Mouse (Mus musculus) liver, embryonic 14.5 days (tissue): Measurements from ENCODE around the gene Kras. TPM values are rescaled to one million over a fixed set of nuclear protein-coding genes. Genes with fewer than 3 reads are reported as not detected.

ENCODE experiments used
- ATAC-seq: fragments of 200-750 bp; cut with Nextera tagmentation; 2 replicates; pipeline ENCODE4 v1.8.0; 2017; ENCODE audit warnings: moderate number of reproducible peaks, mild to moderate bottlenecking, moderate library complexity; ENCODE audit not compliant: insufficient read depth
- DNase-seq, 3 experiments: peaks; one replicate each; pipeline ENCODE4 v3.0.0-alpha.2; 2012 to 2013; ENCODE audit warnings: low read depth in 3 of 3, low spot score in 3 of 3
- H3K27ac ChIP-seq: fragments of 300-500 bp; sonication (generic); 2 replicates; pipeline ENCODE4 v1.5.1; 2014; ENCODE audit warnings: moderate library complexity, mild to moderate bottlenecking, control low read depth, inconsistent platforms
- H3K27me3 ChIP-seq: fragments of 300-500 bp; sonication (generic); 2 replicates; pipeline ENCODE4 v1.6.1; 2014; ENCODE audit warnings: mild to moderate bottlenecking, low read length, moderate library complexity; ENCODE audit not compliant: control insufficient read depth, insufficient read depth
- H3K36me3 ChIP-seq: fragments of 300-500 bp; sonication (generic); replicated peaks from 2 replicates; pipeline ENCODE4 v1.6.1; 2014; ENCODE audit warnings: low read depth; ENCODE audit not compliant: control insufficient read depth, insufficient read depth
- H3K4me1 ChIP-seq, 2 experiments: fragments of 200-500 bp in 1 of 2; fragments of 300-500 bp in 1 of 2; sonication (generic) in 1 of 2; replicated peaks; 2 replicates each; pipeline ENCODE4 v1.6.1; 2012 to 2014; ENCODE audit warnings: antibody characterized with exemption in 1 of 2, inconsistent platforms in 1 of 2, low read length in 1 of 2; ENCODE audit not compliant: control insufficient read depth in 2 of 2, insufficient read depth in 2 of 2
- H3K4me2 ChIP-seq: fragments of 300-500 bp; sonication (generic); 2 replicates; pipeline ENCODE4 v1.6.1; 2014; ENCODE audit warnings: low read depth, mild to moderate bottlenecking, control low read depth, moderate library complexity
- H3K4me3 ChIP-seq, 2 experiments: fragments of 200-500 bp in 1 of 2; fragments of 300-500 bp in 1 of 2; sonication (generic) in 1 of 2; 2 replicates each; pipeline ENCODE4 v1.5.1; 2012 to 2014; ENCODE audit warnings: low read depth in 2 of 2, low read length in 2 of 2, mild to moderate bottlenecking in 2 of 2, control low read depth in 1 of 2, inconsistent platforms in 1 of 2, moderate library complexity in 1 of 2; ENCODE audit not compliant: insufficient read depth in 1 of 2
- H3K9ac ChIP-seq: fragments of 300-500 bp; sonication (generic); replicated peaks from 2 replicates; pipeline ENCODE4 v1.6.1; 2014; ENCODE audit warnings: mild to moderate bottlenecking, control low read depth, moderate library complexity
- H3K9me3 ChIP-seq: fragments of 300-500 bp; sonication (generic); 2 replicates; pipeline ENCODE4 v1.6.1; 2016; ENCODE audit warnings: low read length, mixed read lengths; ENCODE audit not compliant: control insufficient read depth
- CTCF ChIP-seq: IDR thresholded peaks from 2 replicates; pipeline ENCODE4 v1.5.1; 2016; ENCODE audit warnings: antibody characterized with exemption, low read depth, control low read depth
- EP300 ChIP-seq: IDR thresholded peaks from 2 replicates; pipeline ENCODE4 v1.6.1; 2016; ENCODE audit warnings: antibody characterized with exemption, low read depth
- WGBS: fragments of 180-500 bp; shearing (Covaris S2); extraction: QIAGEN DNeasy Blood & Tissue Kit; methylation state at CpG from one replicate; pipeline ENCODE4 v1.1.7; 2014; ENCODE audit not compliant: insufficient replicate concordance; 5-methylcytosine and 5-hydroxymethylcytosine counted together
- polyA plus RNA-seq, 2 experiments: library from polyadenylated mRNA; depleted of rRNA in 1 of 2; stranded (reverse) in 1 of 2; unstranded in 1 of 2; fragments of >200 nt; fragmentation: Nextera tagmentation in 1 of 2; extraction: Ambion mirVana in 1 of 2; gene quantifications; 2 replicates each; pipeline versions ENCODE4 v1.2.1 to v1.2.3; 2012 to 2014

Gene Kras
- polyA plus RNA-seq, 2 experiments, result 17.8 to 47.0 TPM

DNA sequence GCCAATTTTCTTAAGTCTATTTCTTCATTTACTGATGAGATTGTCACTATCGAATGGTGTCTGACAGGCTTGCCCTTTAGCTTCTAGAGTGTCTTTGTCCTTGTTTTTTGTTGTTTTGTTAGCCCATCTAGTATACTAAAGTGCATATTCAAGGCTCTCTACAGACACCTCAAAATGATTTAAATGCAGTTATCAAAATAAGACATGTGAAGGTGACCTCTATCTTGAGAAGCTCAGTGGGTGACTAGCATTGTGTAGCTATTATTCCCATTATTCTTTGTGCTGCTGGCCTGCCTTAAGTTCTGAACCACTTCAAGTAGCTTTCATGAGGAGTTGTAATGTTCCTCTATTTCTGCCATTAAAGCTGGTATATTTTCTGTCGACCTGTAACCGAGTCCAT lies 34.2 kb downstream of the Kras start:
- Histone ChIP-seq H3K36me3 (peaks cover 12% of the 10 kb centered on the region), H3K27ac (no peak overlapping the region), H3K4me2 (no peak overlapping the region), H3K9ac (no peak overlapping the region), H3K9me3 (no peaks in the 10 kb centered on the region), H3K4me3 (no peak overlapping the region), H3K4me1 (peaks cover 3% of the 10 kb centered on the region in 2 experiments; a peak in 2 of 4 replicates), H3K27me3 (no peaks in the 10 kb centered on the region)
- DNase-seq (no peak), ATAC-seq (no peak)
- 78% methylated on average over 3 of the region's 3 CpGs for WGBS
- no peak for TF ChIP-seq CTCF
- no peak for TF ChIP-seq EP300

DNA sequence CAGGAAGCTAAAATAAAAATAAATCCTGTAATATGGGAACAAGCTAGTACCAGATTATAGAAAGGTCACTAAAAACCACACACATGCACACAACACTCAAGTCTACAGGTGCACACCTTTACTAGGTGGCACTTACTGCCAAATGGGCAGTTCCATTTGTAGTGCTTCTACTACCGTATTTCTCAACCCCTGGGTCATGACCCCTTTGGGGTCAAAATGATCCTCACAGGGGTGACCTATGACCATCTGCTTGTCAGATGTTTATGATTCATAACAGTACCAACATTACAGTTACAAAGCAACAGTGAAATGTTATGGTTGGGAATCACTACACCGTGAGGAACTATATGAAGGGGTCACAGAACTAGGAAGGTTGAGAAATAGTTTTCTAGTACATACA lies 36.1 kb downstream of the Kras start:
- H3K27ac ChIP-seq, result no peak overlapping the region
- H3K27me3 ChIP-seq, result no peaks in the 10 kb centered on the region
- WGBS, result 82% methylated on average over 2 of the region's 2 CpGs
- DNase-seq (no peak), ATAC-seq (no peak)
- no peaks in the 10 kb centered on the region for H3K9me3 ChIP-seq
- no peak overlapping the region for H3K9ac ChIP-seq
- TF ChIP-seq CTCF, result no peak
- TF ChIP-seq EP300, result no peak
- no peak overlapping the region for H3K4me2 ChIP-seq
- H3K4me1 ChIP-seq, result peaks cover 5 to 8% of the 10 kb centered on the region in 2 experiments; a peak in 3 of 4 replicates
- no peak overlapping the region for H3K4me3 ChIP-seq
- H3K36me3 ChIP-seq, result peaks cover 7% of the 10 kb centered on the region

- peak; percentile 3 for ATAC-seq
- no peaks in the 10 kb centered on the region for H3K27me3 ChIP-seq
- TF ChIP-seq CTCF, result no peak
- TF ChIP-seq EP300, result no peak
- peak overlapping the region; percentile 93 for H3K4me2 ChIP-seq
- peak overlapping the region; percentile 83 for H3K27ac ChIP-seq
- H3K4me3 ChIP-seq, result peak overlapping the region; percentile 74 to 82
- no peaks in the 10 kb centered on the region for H3K36me3 ChIP-seq
- peak in 1 of 3 experiments; percentile 37 for DNase-seq
- under 1% methylated on average over 21 of the region's 21 CpGs for WGBS
- H3K9me3 ChIP-seq, result no peaks in the 10 kb centered on the region
- peaks cover 5 to 8% of the 10 kb centered on the region in 2 experiments; a peak in 3 of 4 replicates for H3K4me1 ChIP-seq
- peak overlapping the region; percentile 95 for H3K9ac ChIP-seq
Observed at GRCm38 (mm10) chr6:145211376-145212305, 38.4 kb downstream of the Kras start.

- Histone ChIP-seq H3K4me3 (peak within 1 kb of the TSS; percentile 74 to 82), H3K27ac (peak within 1 kb of the TSS; percentile 83), H3K4me1 (peaks cover 5 to 8% of the 10 kb centered on the region in 2 experiments; a peak in 3 of 4 replicates), H3K36me3 (no peaks in the 10 kb centered on the region), H3K9ac (peak within 1 kb of the TSS; percentile 95), H3K27me3 (no peaks in the 10 kb centered on the region), H3K4me2 (peak within 1 kb of the TSS; percentile 93), H3K9me3 (no peaks in the 10 kb centered on the region)
- DNase-seq (peak; percentile 99), ATAC-seq (peak; percentile 100)
- TF ChIP-seq CTCF (no peak), EP300 (no peak)
- under 1% methylated on average over 36 of the region's 36 CpGs for WGBS
Observed at GRCm38 (mm10) chr6:145210816-145211338, 39.2 kb downstream of the Kras start, which contains the start of the genes Casc1 and Etfrf1. Casc1 (minus strand) TSS chr6:145211005. Etfrf1 (plus strand) TSS chr6:145211134.
